Mouse (Mus musculus) liver, embryonic 14.5 days (tissue): ENCODE results near the gene Kcnj3. TPM values are rescaled to one million over a fixed set of nuclear protein-coding genes. Genes with fewer than 3 reads are reported as not detected.

ENCODE experiments used
- ATAC-seq: fragments of 200-750 bp; cut with Nextera tagmentation; 2 replicates; pipeline ENCODE4 v1.8.0; 2017; ENCODE audit warnings: moderate number of reproducible peaks, mild to moderate bottlenecking, moderate library complexity; ENCODE audit not compliant: insufficient read depth
- DNase-seq, 3 experiments: peaks; one replicate each; pipeline ENCODE4 v3.0.0-alpha.2; 2012 to 2013; ENCODE audit warnings: low read depth in 3 of 3, low spot score in 3 of 3
- H3K27ac ChIP-seq: fragments of 300-500 bp; sonication (generic); 2 replicates; pipeline ENCODE4 v1.5.1; 2014; ENCODE audit warnings: moderate library complexity, mild to moderate bottlenecking, control low read depth, inconsistent platforms
- H3K27me3 ChIP-seq: fragments of 300-500 bp; sonication (generic); 2 replicates; pipeline ENCODE4 v1.6.1; 2014; ENCODE audit warnings: mild to moderate bottlenecking, low read length, moderate library complexity; ENCODE audit not compliant: control insufficient read depth, insufficient read depth
- H3K36me3 ChIP-seq: fragments of 300-500 bp; sonication (generic); replicated peaks from 2 replicates; pipeline ENCODE4 v1.6.1; 2014; ENCODE audit warnings: low read depth; ENCODE audit not compliant: control insufficient read depth, insufficient read depth
- H3K4me1 ChIP-seq, 2 experiments: fragments of 200-500 bp in 1 of 2; fragments of 300-500 bp in 1 of 2; sonication (generic) in 1 of 2; replicated peaks; 2 replicates each; pipeline ENCODE4 v1.6.1; 2012 to 2014; ENCODE audit warnings: antibody characterized with exemption in 1 of 2, inconsistent platforms in 1 of 2, low read length in 1 of 2; ENCODE audit not compliant: control insufficient read depth in 2 of 2, insufficient read depth in 2 of 2
- H3K4me2 ChIP-seq: fragments of 300-500 bp; sonication (generic); 2 replicates; pipeline ENCODE4 v1.6.1; 2014; ENCODE audit warnings: low read depth, mild to moderate bottlenecking, control low read depth, moderate library complexity
- H3K4me3 ChIP-seq, 2 experiments: fragments of 200-500 bp in 1 of 2; fragments of 300-500 bp in 1 of 2; sonication (generic) in 1 of 2; 2 replicates each; pipeline ENCODE4 v1.5.1; 2012 to 2014; ENCODE audit warnings: low read depth in 2 of 2, low read length in 2 of 2, mild to moderate bottlenecking in 2 of 2, control low read depth in 1 of 2, inconsistent platforms in 1 of 2, moderate library complexity in 1 of 2; ENCODE audit not compliant: insufficient read depth in 1 of 2
- H3K9ac ChIP-seq: fragments of 300-500 bp; sonication (generic); replicated peaks from 2 replicates; pipeline ENCODE4 v1.6.1; 2014; ENCODE audit warnings: mild to moderate bottlenecking, control low read depth, moderate library complexity
- H3K9me3 ChIP-seq: fragments of 300-500 bp; sonication (generic); 2 replicates; pipeline ENCODE4 v1.6.1; 2016; ENCODE audit warnings: low read length, mixed read lengths; ENCODE audit not compliant: control insufficient read depth
- CTCF ChIP-seq: IDR thresholded peaks from 2 replicates; pipeline ENCODE4 v1.5.1; 2016; ENCODE audit warnings: antibody characterized with exemption, low read depth, control low read depth
- EP300 ChIP-seq: IDR thresholded peaks from 2 replicates; pipeline ENCODE4 v1.6.1; 2016; ENCODE audit warnings: antibody characterized with exemption, low read depth
- WGBS: fragments of 180-500 bp; shearing (Covaris S2); extraction: QIAGEN DNeasy Blood & Tissue Kit; methylation state at CpG from one replicate; pipeline ENCODE4 v1.1.7; 2014; ENCODE audit not compliant: insufficient replicate concordance; 5-methylcytosine and 5-hydroxymethylcytosine counted together
- polyA plus RNA-seq, 2 experiments: library from polyadenylated mRNA; depleted of rRNA in 1 of 2; stranded (reverse) in 1 of 2; unstranded in 1 of 2; fragments of >200 nt; fragmentation: Nextera tagmentation in 1 of 2; extraction: Ambion mirVana in 1 of 2; gene quantifications; 2 replicates each; pipeline versions ENCODE4 v1.2.1 to v1.2.3; 2012 to 2014

The Kcnj3 gene
- polyA plus RNA-seq, 2 experiments: 0.02 TPM; not detected in 1

DNA sequence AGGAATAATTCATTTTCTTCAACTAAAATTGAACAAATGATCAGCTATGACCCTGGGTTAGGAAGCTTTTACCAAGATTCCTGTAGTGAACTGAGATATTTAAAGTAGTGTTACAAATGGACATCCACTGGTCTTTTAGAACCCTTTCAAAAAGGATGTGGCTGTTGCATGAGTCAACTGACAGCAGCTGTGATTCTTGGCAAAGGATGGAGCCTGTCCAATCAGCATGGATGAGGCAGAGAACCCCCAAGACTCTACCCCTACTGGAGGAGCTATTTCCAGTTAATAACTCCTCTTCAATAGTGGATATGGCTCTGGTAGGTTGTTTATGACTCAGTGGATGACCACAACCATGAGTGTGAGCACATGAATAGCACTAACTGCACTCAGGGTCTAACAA is 81.5 kb downstream of the Kcnj3 start:
- Histone ChIP-seq H3K36me3 (no peaks in the 10 kb centered on the region), H3K4me2 (no peak overlapping the region), H3K4me1 (no peaks in the 10 kb centered on the region), H3K9me3 (no peaks in the 10 kb centered on the region), H3K4me3 (no peak overlapping the region), H3K27ac (no peak overlapping the region), H3K9ac (no peak overlapping the region), H3K27me3 (no peaks in the 10 kb centered on the region)
- DNase-seq (no peak), ATAC-seq (no peak)
- TF ChIP-seq CTCF (no peak), EP300 (no peak)

DNA sequence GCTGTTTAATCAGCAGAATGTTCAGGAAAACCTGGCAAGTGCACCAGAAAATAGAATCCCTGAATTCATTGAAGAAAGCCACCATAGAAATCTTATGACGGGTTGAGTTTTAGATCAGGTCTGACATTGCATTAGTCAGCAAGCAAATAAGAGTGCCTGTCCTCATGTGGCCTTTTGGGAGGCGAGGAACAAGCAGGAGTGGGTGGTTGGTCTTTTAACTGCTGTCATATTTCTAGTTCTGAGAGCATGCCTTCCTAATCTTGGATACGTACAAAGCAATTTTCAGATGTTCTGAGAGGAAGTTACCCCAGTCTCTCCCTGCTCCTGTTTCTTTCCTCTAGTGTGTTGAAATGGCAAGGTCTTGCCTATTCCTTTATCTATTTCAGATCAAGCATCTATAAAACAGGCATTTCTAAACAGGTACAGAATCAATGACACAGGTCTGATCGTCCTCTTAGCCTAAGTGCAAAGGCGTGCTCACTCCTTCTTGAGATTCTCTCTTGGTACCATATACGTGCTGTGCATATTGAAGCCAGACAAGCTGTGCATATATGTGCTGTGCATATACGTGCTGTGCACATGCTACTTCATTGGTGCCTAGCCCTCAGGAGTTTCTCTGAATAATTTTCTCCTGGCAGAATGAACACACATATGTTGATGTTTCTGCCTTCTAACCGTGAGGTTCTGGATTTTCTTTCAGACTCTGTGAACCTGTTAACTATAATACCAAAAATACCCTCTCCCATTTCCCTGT is 97.1 kb downstream of the Kcnj3 start:
- H3K4me2 ChIP-seq: no peak overlapping the region
- H3K4me3 ChIP-seq: no peak overlapping the region
- DNase-seq (no peak), ATAC-seq (no peak)
- H3K9me3 ChIP-seq: no peaks in the 10 kb centered on the region
- H3K27me3 ChIP-seq: no peaks in the 10 kb centered on the region
- 60% methylated on average over 8 of the region's 8 CpGs for WGBS
- no peak overlapping the region for H3K27ac ChIP-seq
- no peak for TF ChIP-seq CTCF
- TF ChIP-seq EP300: no peak
- H3K4me1 ChIP-seq: no peaks in the 10 kb centered on the region
- H3K36me3 ChIP-seq: no peaks in the 10 kb centered on the region
- no peak overlapping the region for H3K9ac ChIP-seq

DNA sequence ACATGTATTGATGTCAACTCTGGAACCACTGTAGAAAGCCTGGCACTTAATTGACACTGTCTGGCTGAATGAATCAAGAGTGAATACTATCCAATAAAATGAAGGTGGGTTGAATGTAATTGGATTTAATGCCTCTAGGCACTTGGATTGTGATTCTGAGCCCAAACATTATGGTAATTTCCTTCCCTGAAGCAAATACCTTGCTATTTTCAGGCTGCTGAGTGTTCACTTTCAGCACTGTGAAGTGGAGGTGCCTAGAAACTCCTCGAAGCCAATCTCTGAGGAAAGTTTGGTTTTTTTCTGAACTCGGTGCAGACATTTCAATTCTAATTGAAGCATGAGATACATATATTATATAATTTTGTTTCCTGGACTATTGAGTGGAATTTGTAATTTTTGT is 99.2 kb downstream of the Kcnj3 start:
- no peaks in the 10 kb centered on the region for H3K9me3 ChIP-seq
- 56% methylated on average over 2 of the region's 2 CpGs for WGBS
- no peaks in the 10 kb centered on the region for H3K36me3 ChIP-seq
- H3K4me1 ChIP-seq: no peaks in the 10 kb centered on the region
- no peak overlapping the region for H3K4me2 ChIP-seq
- H3K9ac ChIP-seq: no peak overlapping the region
- no peak overlapping the region for H3K27ac ChIP-seq
- DNase-seq: no peak
- TF ChIP-seq EP300 (no peak), CTCF (no peak)
- H3K27me3 ChIP-seq: no peaks in the 10 kb centered on the region
- H3K4me3 ChIP-seq: no peak overlapping the region
- no peak for ATAC-seq

DNA sequence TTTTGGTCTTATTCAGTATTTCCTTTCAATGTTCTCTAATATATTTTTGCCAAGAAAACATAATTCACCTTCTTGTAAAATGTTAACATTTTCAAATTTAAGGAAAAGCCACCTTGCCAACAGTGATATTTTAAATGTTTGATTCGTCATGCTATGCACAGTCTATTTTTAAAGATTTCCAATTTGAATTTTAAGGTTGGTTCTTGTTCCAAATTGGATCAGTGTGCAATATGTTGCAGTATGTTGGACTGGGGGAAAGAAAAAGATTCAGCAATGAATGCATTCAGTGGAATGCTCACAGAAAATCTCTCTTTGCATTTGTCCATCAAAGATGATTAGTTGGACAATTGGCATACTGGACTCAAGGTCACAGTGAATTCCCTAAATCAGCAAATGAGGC is 99.7 kb downstream of the Kcnj3 start:
- ATAC-seq (no peak), DNase-seq (no peak)
- Histone ChIP-seq H3K4me3 (no peak overlapping the region), H3K4me1 (no peaks in the 10 kb centered on the region), H3K27ac (no peak overlapping the region), H3K27me3 (no peaks in the 10 kb centered on the region), H3K9ac (no peak overlapping the region), H3K4me2 (no peak overlapping the region), H3K36me3 (no peaks in the 10 kb centered on the region), H3K9me3 (no peaks in the 10 kb centered on the region)
- WGBS: 42% methylated on average over 1 of the region's 1 CpGs
- TF ChIP-seq CTCF: no peak
- TF ChIP-seq EP300: no peak

DNA sequence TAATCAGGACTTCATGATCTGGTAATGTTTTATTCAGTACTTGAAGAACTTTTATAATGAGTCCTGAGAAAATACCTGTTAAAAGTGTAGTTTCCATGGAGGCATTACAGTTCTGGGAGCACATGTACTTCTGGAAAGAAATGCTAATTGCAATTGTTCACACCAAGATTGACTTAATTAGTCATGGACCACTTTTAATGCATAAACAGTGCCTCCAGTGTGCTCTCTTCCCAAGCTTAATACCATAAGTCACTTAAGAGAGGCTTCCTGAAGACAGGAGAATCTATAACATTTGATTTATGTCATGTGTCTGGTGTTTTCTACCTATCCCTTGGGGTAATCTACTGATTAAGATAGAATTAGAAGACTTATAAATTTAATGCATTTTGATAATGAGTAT is 111.8 kb downstream of the Kcnj3 start:
- H3K4me3 ChIP-seq: no peak overlapping the region
- TF ChIP-seq EP300 (no peak), CTCF (no peak)
- no peak for ATAC-seq

More for the DNA sequence above, 111.8 kb downstream of the Kcnj3 start:
- DNase-seq: no peak
- H3K27ac ChIP-seq: no peak overlapping the region
- no peaks in the 10 kb centered on the region for H3K9me3 ChIP-seq
- no peak overlapping the region for H3K4me2 ChIP-seq
- H3K27me3 ChIP-seq: no peaks in the 10 kb centered on the region
- no peaks in the 10 kb centered on the region for H3K36me3 ChIP-seq
- H3K9ac ChIP-seq: no peak overlapping the region
- H3K4me1 ChIP-seq: no peaks in the 10 kb centered on the region
